Mouse (Mus musculus) skeletal muscle tissue, adult 2 months (tissue): ENCODE results near the gene Dusp2.
"Not testable (repeated sequence)": the region's sequence is repeated elsewhere in the genome, so short reads cannot be mapped to it uniquely, and the experiment has no call there.

Source experiments
- DNase-seq: peaks from one replicate; pipeline ENCODE4 v3.0.0-alpha.2; 2012; ENCODE audit warnings: low read depth, low spot score

Gene Dusp2

GRCm38 (mm10) chr2:127335767-127336496 lies at the start of gene Dusp2:
TSS of gene Dusp2 (plus strand) at chr2:127336159.
- DNase-seq: peak; percentile 76

GRCm38 (mm10) chr2:127292250-127292649 lies 43.7 kb upstream of the Dusp2 start:
- no peak for DNase-seq

- DNase-seq: peak; percentile 87
These were observed 38.8 kb upstream of the Dusp2 start for GRCm38 (mm10) chr2:127297001-127297805.

GRCm38 (mm10) chr2:127298056-127298455 lies 37.9 kb upstream of the Dusp2 start:
- no peak for DNase-seq

- DNase-seq: no peak
These were observed 35.3 kb upstream of the Dusp2 start for GRCm38 (mm10) chr2:127300701-127301100.

- DNase-seq: no peak
These were observed 34.1 kb upstream of the Dusp2 start for GRCm38 (mm10) chr2:127301883-127302282.

- not testable (repeated sequence) for DNase-seq
These were observed 31.8 kb upstream of the Dusp2 start for GRCm38 (mm10) chr2:127304192-127304591.

- DNase-seq: no peak
These were observed 31.2 kb upstream of the Dusp2 start for GRCm38 (mm10) chr2:127304609-127305210.

GRCm38 (mm10) chr2:127306123-127306522 lies 29.8 kb upstream of the Dusp2 start:
- no peak for DNase-seq

- DNase-seq: no peak
These were observed 28.8 kb upstream of the Dusp2 start for GRCm38 (mm10) chr2:127307179-127307578.

- DNase-seq: no peak
These were observed 27.3 kb upstream of the Dusp2 start for GRCm38 (mm10) chr2:127308660-127309059.

GRCm38 (mm10) chr2:127310246-127310645 lies 25.7 kb upstream of the Dusp2 start:
- no peak for DNase-seq

- no peak for DNase-seq
These were observed 25.3 kb upstream of the Dusp2 start for GRCm38 (mm10) chr2:127310685-127311084.

GRCm38 (mm10) chr2:127311193-127311592 lies 24.8 kb upstream of the Dusp2 start:
- no peak for DNase-seq

- DNase-seq: no peak
These were observed 23.2 kb upstream of the Dusp2 start for GRCm38 (mm10) chr2:127312801-127313200.

- DNase-seq: no peak
These were observed 22.1 kb upstream of the Dusp2 start for GRCm38 (mm10) chr2:127313878-127314277.

GRCm38 (mm10) chr2:127314467-127315154 lies 21.3 kb upstream of the Dusp2 start:
- no peak for DNase-seq

- no peak for DNase-seq
These were observed 20.8 kb upstream of the Dusp2 start for GRCm38 (mm10) chr2:127315155-127315470.

GRCm38 (mm10) chr2:127316431-127316830 lies 19.5 kb upstream of the Dusp2 start:
- no peak for DNase-seq

GRCm38 (mm10) chr2:127318136-127318535 lies 17.8 kb upstream of the Dusp2 start:
- DNase-seq: no peak

GRCm38 (mm10) chr2:127319071-127319470 lies 16.9 kb upstream of the Dusp2 start:
- no peak for DNase-seq

- no peak for DNase-seq
These were observed 13.2 kb upstream of the Dusp2 start for GRCm38 (mm10) chr2:127322671-127323285.
